Mouse (Mus musculus) heart, postnatal 0 days (tissue): ENCODE measurements around the gene Ifit2. TPM values are rescaled to one million over a fixed set of nuclear protein-coding genes. Genes with fewer than 3 reads are reported as not detected.
"Not testable (repeated sequence)": the region's sequence is repeated elsewhere in the genome, so short reads cannot be mapped to it uniquely, and the experiment has no call there.

Experiments
- ATAC-seq: fragments of 200-750 bp; cut with Nextera tagmentation; 2 replicates; pipeline ENCODE4 v1.8.0; 2017; ENCODE audit warnings: low read depth, moderate number of reproducible peaks, moderate library complexity; ENCODE audit not compliant: insufficient read depth
- DNase-seq: peaks from one replicate; pipeline ENCODE4 v3.0.0-alpha.2; 2016; ENCODE audit warnings: low spot score
- H3K27ac ChIP-seq: fragments of 300-500 bp; sonication (generic); 2 replicates; pipeline ENCODE4 v1.5.1; 2014; ENCODE audit warnings: low read depth, mild to moderate bottlenecking
- H3K27me3 ChIP-seq: fragments of 300-500 bp; sonication (generic); 2 replicates; pipeline ENCODE4 v1.6.1; 2014; ENCODE audit warnings: low read length, mixed read lengths; ENCODE audit not compliant: control insufficient read depth, insufficient read depth
- H3K36me3 ChIP-seq: fragments of 300-500 bp; sonication (generic); replicated peaks from 2 replicates; pipeline ENCODE4 v1.6.1; 2014; ENCODE audit warnings: low read length, mixed read lengths; ENCODE audit not compliant: control insufficient read depth, insufficient read depth
- H3K4me1 ChIP-seq: fragments of 300-500 bp; sonication (generic); 2 replicates; pipeline ENCODE4 v1.6.1; 2014; ENCODE audit warnings: antibody characterized with exemption; ENCODE audit not compliant: control insufficient read depth, insufficient read depth
- H3K4me2 ChIP-seq: fragments of 300-500 bp; sonication (generic); 2 replicates; pipeline ENCODE4 v1.6.1; 2014; ENCODE audit warnings: low read depth, mild to moderate bottlenecking, low read length, moderate library complexity
- H3K4me3 ChIP-seq: fragments of 300-500 bp; sonication (generic); 2 replicates; pipeline ENCODE4 v1.5.1; 2014; ENCODE audit warnings: low read depth, low read length
- H3K9ac ChIP-seq: fragments of 300-500 bp; sonication (generic); replicated peaks from 2 replicates; pipeline ENCODE4 v1.6.1; 2014; ENCODE audit warnings: low read depth, low read length, mixed read lengths
- H3K9me3 ChIP-seq: fragments of 300-500 bp; sonication (generic); replicated peaks from 2 replicates; pipeline ENCODE4 v1.6.1; 2016; ENCODE audit warnings: low read length; ENCODE audit not compliant: control insufficient read depth
- CTCF ChIP-seq: IDR thresholded peaks from 2 replicates; pipeline ENCODE4 v1.5.1; 2016; ENCODE audit warnings: antibody characterized with exemption, control low read depth, low read depth
- EP300 ChIP-seq: IDR thresholded peaks from 2 replicates; pipeline ENCODE4 v1.6.1; 2016; ENCODE audit warnings: antibody characterized with exemption, low read depth
- WGBS: fragments of 180-500 bp; shearing (Covaris S2); extraction: QIAGEN DNeasy Blood & Tissue Kit; methylation state at CpG from one replicate; pipeline ENCODE4 v1.1.7; 2014; 5-methylcytosine and 5-hydroxymethylcytosine counted together
- polyA plus RNA-seq: library from polyadenylated mRNA; unstranded; fragments of >200 nt; fragmentation: Nextera tagmentation; extraction: Ambion mirVana; gene quantifications from 2 replicates; pipeline ENCODE4 v1.2.1, GENCODE M21; 2015
- total RNA-seq: library from RNA; depleted of rRNA; stranded (reverse); fragments of >200 nt; gene quantifications from 2 replicates; pipeline ENCODE4 v1.2.3, GENCODE M21; 2014; ENCODE audit warnings: low replicate concordance

Gene Ifit2
- total and polyA plus RNA-seq, 2 experiments from 2014 or later = 4.6 to 9.1 TPM

- WGBS = 86% methylated on average over 3 of the region's 3 CpGs
- TF ChIP-seq CTCF (no peak), EP300 (no peak)
- no peak overlapping the region for H3K4me2 ChIP-seq
These were observed 55.0 kb downstream of the Ifit2 start for GRCm38 (mm10) chr19:34605472-34605871.

GRCm38 (mm10) chr19:34607237-34608051 is 57.0 kb downstream of the Ifit2 start, which contains the start of gene Ifit3b:
Gene Ifit3b, plus strand, starts transcription at chr19:34607970.
- not testable (repeated sequence) for H3K4me2 ChIP-seq
- H3K27ac ChIP-seq = peak within 1 kb of the TSS; percentile 35

More at GRCm38 (mm10) chr19:34605472-34605871, 55.0 kb downstream of the Ifit2 start:
- Histone ChIP-seq H3K36me3 (no peaks in the 10 kb centered on the region), H3K27me3 (no peaks in the 10 kb centered on the region), H3K9ac (no peak overlapping the region), H3K4me3 (no peak overlapping the region), H3K9me3 (no peaks in the 10 kb centered on the region), H3K4me1 (no peaks in the 10 kb centered on the region), H3K27ac (no peak overlapping the region)
- ATAC-seq = no peak
- no peak for DNase-seq

GRCm38 (mm10) chr19:34610118-34610517 is 59.6 kb downstream of the Ifit2 start:
- H3K4me3 ChIP-seq, H3K36me3 ChIP-seq, H3K27me3 ChIP-seq, DNase-seq, H3K4me2 ChIP-seq, ATAC-seq, H3K9ac ChIP-seq, H3K27ac ChIP-seq, H3K4me1 ChIP-seq, H3K9me3 ChIP-seq: not testable (repeated sequence)
- 64% methylated on average over 3 of the region's 3 CpGs for WGBS

More at GRCm38 (mm10) chr19:34607237-34608051, 57.0 kb downstream of the Ifit2 start, which contains the start of gene Ifit3b:
- H3K4me3 ChIP-seq, H3K9me3 ChIP-seq, H3K27me3 ChIP-seq, H3K4me1 ChIP-seq, H3K9ac ChIP-seq, H3K36me3 ChIP-seq: not testable (repeated sequence)
- DNase-seq = peak; percentile 29
- ATAC-seq = peak; percentile 82
- 20% methylated on average over 4 of the region's 4 CpGs for WGBS

- H3K36me3 ChIP-seq, H3K27me3 ChIP-seq, ATAC-seq, H3K9ac ChIP-seq, H3K27ac ChIP-seq, H3K4me1 ChIP-seq, H3K9me3 ChIP-seq, DNase-seq, H3K4me2 ChIP-seq, H3K4me3 ChIP-seq: not testable (repeated sequence)
- WGBS = 69% methylated on average over 5 of the region's 11 CpGs
These were observed 61.9 kb downstream of the Ifit2 start for GRCm38 (mm10) chr19:34612243-34613001.

GRCm38 (mm10) chr19:34620871-34621270 is 70.4 kb downstream of the Ifit2 start:
- no peak for DNase-seq
- no peaks in the 10 kb centered on the region for H3K36me3 ChIP-seq
- no peak overlapping the region for H3K27ac ChIP-seq
- WGBS = 91% methylated on average over 5 of the region's 5 CpGs
- no peak overlapping the region for H3K4me2 ChIP-seq
- no peak overlapping the region for H3K4me3 ChIP-seq
- TF ChIP-seq EP300 (no peak), CTCF (no peak)
- no peak for ATAC-seq
- H3K9ac ChIP-seq = no peak overlapping the region
- H3K4me1 ChIP-seq = no peaks in the 10 kb centered on the region
- no peaks in the 10 kb centered on the region for H3K9me3 ChIP-seq
- no peaks in the 10 kb centered on the region for H3K27me3 ChIP-seq
